ENCODE assay signal across 19 mouse cellular contexts in genomic region chr5:139390324-139391119, GRCm38 (mm10). TPM values are rescaled to one million over a fixed set of nuclear protein-coding genes. Genes with fewer than 3 reads are reported as not detected.
DNase-seq lines count a peak whose midpoint lies in the region; ATAC-seq and TF ChIP-seq lines count a peak whose summit lies in the region.
"Not testable (repeated sequence)": the region's sequence is repeated elsewhere in the genome, so short reads cannot be mapped to it uniquely, and the experiment has no call there.
"Had no signal": no experiment of that assay in that cellular context is flagged by ENCODE, and none has a peak within 500 bp of the region (broad histone marks: within the 10 kb centered on the region; RNA-seq: fewer than 3 reads in every experiment).

No protein-coding gene starts in this region.

- not testable (repeated sequence) for H3K27me3 ChIP-seq in heart, embryonic 10.5 days (ENCODE audit: insufficient read depth, poor library complexity, severe bottlenecking); hindbrain, embryonic 12.5 days; liver, embryonic 12.5 days (replicated peaks); lung, postnatal 0 days (replicated peaks; ENCODE audit: insufficient read depth, low read length)

- peak; percentile 24; the same call in 1 of the 2 replicates for ATAC-seq in erythroblast, adult 5-6 weeks (replicated peaks; ENCODE audit: low FRiP score, poor library complexity, severe bottlenecking)
- ATAC-seq in hindbrain, embryonic 12.5 days (ENCODE audit: low FRiP score); lung, postnatal 0 days: not testable (repeated sequence)
- peak; percentile 30 for ATAC-seq in liver, embryonic 12.5 days

- not testable (repeated sequence) for H3K4me2 ChIP-seq in hindbrain, embryonic 12.5 days (replicated peaks)
- peak overlapping the region; percentile 91 for H3K4me2 ChIP-seq in liver, embryonic 12.5 days
- H3K4me2 ChIP-seq in lung, postnatal 0 days (replicated peaks; ENCODE audit: low read depth, low read length): peak overlapping the region; percentile 32; the same call in 1 of the 2 replicates

- TF ChIP-seq CTCF in layer of hippocampus, adult 2 months (conservative IDR thresholded peaks at IDR 0.05); lung, postnatal 0 days (IDR thresholded peaks at IDR 0.05); olfactory bulb, adult 2 months (IDR thresholded peaks at IDR 0.05; ENCODE audit: insufficient read depth, low read depth, low read length): not testable (repeated sequence)

- peaks cover 53% of the 10 kb centered on the region for H3K4me1 ChIP-seq in brown adipose tissue, adult 24 weeks (ENCODE audit: control insufficient read depth, insufficient read depth, insufficient read length, low read length)
- H3K4me1 ChIP-seq in heart, embryonic 10.5 days: peaks cover 62% of the 10 kb centered on the region
- peaks cover 33% of the 10 kb centered on the region for H3K4me1 ChIP-seq in hindbrain, embryonic 12.5 days
- peaks cover 97% of the 10 kb centered on the region for H3K4me1 ChIP-seq in liver, embryonic 12.5 days
- H3K4me1 ChIP-seq in lung, postnatal 0 days (ENCODE audit: insufficient read depth, low read depth, low read length): peaks cover 26% of the 10 kb centered on the region
- H3K4me1 ChIP-seq in olfactory bulb, adult 2 months (ENCODE audit: control insufficient read depth, insufficient read depth, low read length): peaks cover 38% of the 10 kb centered on the region

- not testable (repeated sequence) for DNase-seq in heart, embryonic 10.5 days (ENCODE audit: low spot score); layer of hippocampus, adult 2 months (ENCODE audit: low spot score in 2 of 2); lung, postnatal 0 days (ENCODE audit: low spot score)

- peak overlapping the region; percentile 33 for H3K4me3 ChIP-seq in brown adipose tissue, adult 24 weeks (ENCODE audit: insufficient read depth, low read depth, low read length)
- H3K4me3 ChIP-seq in heart, embryonic 10.5 days; hindbrain, embryonic 12.5 days; layer of hippocampus, adult 2 months; lung, postnatal 0 days (ENCODE audit: low read depth, low read length); olfactory bulb, adult 2 months (ENCODE audit: insufficient read depth, low read depth, low read length): not testable (repeated sequence)
- peak overlapping the region; percentile 73 for H3K4me3 ChIP-seq in liver, embryonic 12.5 days

- not testable (repeated sequence) for H3K9me3 ChIP-seq in heart, embryonic 10.5 days; hindbrain, embryonic 12.5 days (replicated peaks); liver, embryonic 12.5 days (replicated peaks); lung, postnatal 0 days (ENCODE audit: low read length)

- 62% methylated on average over 5 of the region's 5 CpGs for WGBS in heart, embryonic 10.5 days
- 80% methylated on average over 5 of the region's 5 CpGs for WGBS in hindbrain, embryonic 12.5 days
- WGBS in liver, embryonic 12.5 days (ENCODE audit: insufficient replicate concordance): 39% methylated on average over 5 of the region's 5 CpGs
- WGBS in lung, postnatal 0 days: 78% methylated on average over 5 of the region's 5 CpGs
- WGBS in olfactory bulb, adult 2 months: 95% methylated on average over 5 of the region's 5 CpGs

- peaks cover 17% of the 10 kb centered on the region for H3K36me3 ChIP-seq in heart, embryonic 10.5 days
- not testable (repeated sequence) for H3K36me3 ChIP-seq in hindbrain, embryonic 12.5 days
- H3K36me3 ChIP-seq in liver, embryonic 12.5 days: peaks cover 72% of the 10 kb centered on the region
- peaks cover 25% of the 10 kb centered on the region for H3K36me3 ChIP-seq in lung, postnatal 0 days (ENCODE audit: insufficient read depth, low read length)

- not testable (repeated sequence) for TF ChIP-seq POLR2A in olfactory bulb, adult 2 months (IDR thresholded peaks at IDR 0.05; ENCODE audit: insufficient read depth, low read depth, low read length)

- not testable (repeated sequence) for TF ChIP-seq EP300 in lung, postnatal 0 days (IDR thresholded peaks at IDR 0.05)

- peak overlapping the region; percentile 14; the same call in 1 of the 2 replicates for H3K9ac ChIP-seq in hindbrain, embryonic 12.5 days
- peak overlapping the region; percentile 93 for H3K9ac ChIP-seq in liver, embryonic 12.5 days
- not testable (repeated sequence) for H3K9ac ChIP-seq in lung, postnatal 0 days (replicated peaks; ENCODE audit: low read depth)

- peak overlapping the region; percentile 96 for H3K27ac ChIP-seq in brown adipose tissue, adult 24 weeks (replicated peaks; ENCODE audit: low read depth, low read length)
- H3K27ac ChIP-seq in heart, embryonic 10.5 days: peak overlapping the region; percentile 78
- peak overlapping the region; percentile 68; the same call in 1 of the 2 replicates for H3K27ac ChIP-seq in hindbrain, embryonic 12.5 days
- H3K27ac ChIP-seq in layer of hippocampus, adult 2 months: peak overlapping the region; percentile 92
- H3K27ac ChIP-seq in liver, embryonic 12.5 days: peak overlapping the region; percentile 100
- H3K27ac ChIP-seq in lung, postnatal 0 days (ENCODE audit: low read length): peak overlapping the region; percentile 79
- H3K27ac ChIP-seq in olfactory bulb, adult 2 months (ENCODE audit: insufficient read depth, low read depth, low read length): peak overlapping the region; percentile 41; the same call in 1 of the 2 replicates

RNA-seq across cellular contexts. Expression of gene Gpr146, which starts 13.0 kb away (rescaled TPM):
- polyA plus RNA-seq in brown adipose tissue, adult 24 weeks (2012; ENCODE audit: insufficient read depth, insufficient read length, missing spikeins): 18.1 and 19.7 TPM in 2 replicates
- total RNA-seq in erythroblast, adult 5-6 weeks (2015; ENCODE audit: low replicate concordance): 27.3 and 37.2 TPM in 2 replicates
- 49.4 and 58.3 TPM in 2 replicates for total RNA-seq in erythroblast, adult 5-6 weeks (2017; ENCODE audit: low replicate concordance)
- polyA plus RNA-seq in heart, embryonic 10.5 days (2016; fragmentation: Nextera tagmentation; extraction: Ambion mirVana): 5.6 and 5.7 TPM in 2 replicates
- polyA plus RNA-seq in hindbrain, embryonic 12.5 days (2016; fragmentation: Nextera tagmentation; extraction: Ambion mirVana): 1.8 and 2.4 TPM in 2 replicates
- total RNA-seq in layer of hippocampus, adult 2 months (2021): 10 to 100 TPM; 11.5 to 12.8 TPM
- polyA plus RNA-seq in liver, embryonic 12.5 days (2016; fragmentation: Nextera tagmentation; extraction: Ambion mirVana): 18.3 and 19.3 TPM in 2 replicates
- polyA plus RNA-seq in lung, postnatal 0 days (2015; fragmentation: Nextera tagmentation; extraction: Ambion mirVana): 22.7 and 28.1 TPM in 2 replicates
- polyA plus RNA-seq in olfactory bulb, adult 2 months (2012; ENCODE audit: insufficient read depth, insufficient read length, low replicate concordance, missing spikeins): not detected in 2 replicates

RNA-seq across cellular contexts. Expression of gene C130050O18Rik, which starts 14.6 kb away (rescaled TPM):
- polyA plus RNA-seq in brown adipose tissue, adult 24 weeks (2012; ENCODE audit: insufficient read depth, insufficient read length, missing spikeins): 1.3 TPM in 1 of 2 replicates, not detected in the other
- total RNA-seq in erythroblast, adult 5-6 weeks (2015; ENCODE audit: low replicate concordance): 1.9 and 2.1 TPM in 2 replicates
- 2.9 and 4.3 TPM in 2 replicates for total RNA-seq in erythroblast, adult 5-6 weeks (2017; ENCODE audit: low replicate concordance)
- 0.28 and 0.45 TPM in 2 replicates for polyA plus RNA-seq in heart, embryonic 10.5 days (2016; fragmentation: Nextera tagmentation; extraction: Ambion mirVana)
- polyA plus RNA-seq in hindbrain, embryonic 12.5 days (2016; fragmentation: Nextera tagmentation; extraction: Ambion mirVana): 0.45 and 0.90 TPM in 2 replicates
- total RNA-seq in layer of hippocampus, adult 2 months (2021): under 1 TPM in 1 of 2 experiments, not detected in 1; 0.18 TPM
- 0.72 and 0.75 TPM in 2 replicates for polyA plus RNA-seq in liver, embryonic 12.5 days (2016; fragmentation: Nextera tagmentation; extraction: Ambion mirVana)
- polyA plus RNA-seq in lung, postnatal 0 days (2015; fragmentation: Nextera tagmentation; extraction: Ambion mirVana): 2.2 and 3.3 TPM in 2 replicates
- polyA plus RNA-seq in olfactory bulb, adult 2 months (2012; ENCODE audit: insufficient read depth, insufficient read length, low replicate concordance, missing spikeins): not detected in 2 replicates
- total RNA-seq: CH12.LX had no signal

RNA-seq across cellular contexts. Expression of gene Gper1, which starts 32.4 kb away (rescaled TPM):
- 1.8 TPM in 1 of 2 replicates, not detected in the other for polyA plus RNA-seq in brown adipose tissue, adult 24 weeks (2012; ENCODE audit: insufficient read depth, insufficient read length, missing spikeins)
- not detected in 2 replicates for total RNA-seq in erythroblast, adult 5-6 weeks (2015; ENCODE audit: low replicate concordance)
- not detected in 2 replicates for total RNA-seq in erythroblast, adult 5-6 weeks (2017; ENCODE audit: low replicate concordance)
- 0.26 and 0.36 TPM in 2 replicates for polyA plus RNA-seq in heart, embryonic 10.5 days (2016; fragmentation: Nextera tagmentation; extraction: Ambion mirVana)
- polyA plus RNA-seq in hindbrain, embryonic 12.5 days (2016; fragmentation: Nextera tagmentation; extraction: Ambion mirVana): 5.0 TPM in 2 replicates
- 1 to 10 TPM; 2.1 to 2.4 TPM for total RNA-seq in layer of hippocampus, adult 2 months (2021)
- 0.39 and 0.51 TPM in 2 replicates for polyA plus RNA-seq in liver, embryonic 12.5 days (2016; fragmentation: Nextera tagmentation; extraction: Ambion mirVana)
- polyA plus RNA-seq in lung, postnatal 0 days (2015; fragmentation: Nextera tagmentation; extraction: Ambion mirVana): 7.1 and 7.2 TPM in 2 replicates
- polyA plus RNA-seq in olfactory bulb, adult 2 months (2012; ENCODE audit: insufficient read depth, insufficient read length, low replicate concordance, missing spikeins): not detected in 2 replicates
- total RNA-seq: common myeloid progenitor, adult 5-6 weeks had no signal
- polyA plus RNA-seq: macrophage had no signal

RNA-seq across cellular contexts. Expression of gene Cyp2w1, which starts 38.1 kb away (rescaled TPM):
- not detected in 2 replicates for polyA plus RNA-seq in brown adipose tissue, adult 24 weeks (2012; ENCODE audit: insufficient read depth, insufficient read length, missing spikeins)
- total RNA-seq in erythroblast, adult 5-6 weeks (2015; ENCODE audit: low replicate concordance): not detected in 2 replicates
- total RNA-seq in erythroblast, adult 5-6 weeks (2017; ENCODE audit: low replicate concordance): not detected in 2 replicates
- polyA plus RNA-seq in heart, embryonic 10.5 days (2016; fragmentation: Nextera tagmentation; extraction: Ambion mirVana): not detected in 2 replicates
- polyA plus RNA-seq in hindbrain, embryonic 12.5 days (2016; fragmentation: Nextera tagmentation; extraction: Ambion mirVana): 0.41 and 0.46 TPM in 2 replicates
- total RNA-seq in layer of hippocampus, adult 2 months (2021): not detected
- not detected in 2 replicates for polyA plus RNA-seq in liver, embryonic 12.5 days (2016; fragmentation: Nextera tagmentation; extraction: Ambion mirVana)
- not detected in 2 replicates for polyA plus RNA-seq in lung, postnatal 0 days (2015; fragmentation: Nextera tagmentation; extraction: Ambion mirVana)
- polyA plus RNA-seq in olfactory bulb, adult 2 months (2012; ENCODE audit: insufficient read depth, insufficient read length, low replicate concordance, missing spikeins): not detected in 2 replicates
- total RNA-seq: adrenal gland, adult 2 months; CH12.LX; common myeloid progenitor, adult 5-6 weeks; gastrocnemius, postnatal 36 days; heart, postnatal 10 days; layer of hippocampus, postnatal 10 days; left cerebral cortex, postnatal 10 days had no signal
- polyA plus RNA-seq: adrenal gland, adult 2 months; forebrain, embryonic 14.5 days; macrophage; midbrain, embryonic 14.5 days; myocyte had no signal

RNA-seq across cellular contexts. Expression of gene Cox19, which starts 39.3 kb away (rescaled TPM):
- 250 and 278 TPM in 2 replicates for polyA plus RNA-seq in brown adipose tissue, adult 24 weeks (2012; ENCODE audit: insufficient read depth, insufficient read length, missing spikeins)
- total RNA-seq in erythroblast, adult 5-6 weeks (2015; ENCODE audit: low replicate concordance): 4.2 and 6.5 TPM in 2 replicates
- total RNA-seq in erythroblast, adult 5-6 weeks (2017; ENCODE audit: low replicate concordance): 7.7 and 8.8 TPM in 2 replicates
- polyA plus RNA-seq in heart, embryonic 10.5 days (2016; fragmentation: Nextera tagmentation; extraction: Ambion mirVana): 76.3 and 93.2 TPM in 2 replicates
- 107 and 117 TPM in 2 replicates for polyA plus RNA-seq in hindbrain, embryonic 12.5 days (2016; fragmentation: Nextera tagmentation; extraction: Ambion mirVana)
- 10 to 100 TPM; 74.3 to 76.8 TPM for total RNA-seq in layer of hippocampus, adult 2 months (2021)
- polyA plus RNA-seq in liver, embryonic 12.5 days (2016; fragmentation: Nextera tagmentation; extraction: Ambion mirVana): 72.3 and 73.8 TPM in 2 replicates
- 60.5 and 61.6 TPM in 2 replicates for polyA plus RNA-seq in lung, postnatal 0 days (2015; fragmentation: Nextera tagmentation; extraction: Ambion mirVana)
- polyA plus RNA-seq in olfactory bulb, adult 2 months (2012; ENCODE audit: insufficient read depth, insufficient read length, low replicate concordance, missing spikeins): not detected in 2 replicates

Comparison
In these comparisons a context has a peak if more than half of its experiments do, and no peak if none do; other contexts are left out.
1. H3K27ac ChIP-seq: peak in every context shown above with its lines; median percentile 100 in liver, embryonic 12.5 days; 96 in brown adipose tissue, adult 24 weeks; 92 in layer of hippocampus, adult 2 months; 79 in lung, postnatal 0 days; 78 in heart, embryonic 10.5 days; 68 in hindbrain, embryonic 12.5 days; 41 in olfactory bulb, adult 2 months.